Mouse (Mus musculus) naive thymus-derived CD4-positive, alpha-beta T cell, adult 2 months (primary cell): ENCODE data around the gene Tmf1.

Experiments used
- DNase-seq: peaks from one replicate; pipeline ENCODE4 v3.0.0-alpha.2; 2011; ENCODE audit warnings: low read depth

The Tmf1 gene

GRCm38 (mm10) chr6:97202477-97202876, 23.6 kb upstream of the Tmf1 start:
- no peak for DNase-seq

DNA sequence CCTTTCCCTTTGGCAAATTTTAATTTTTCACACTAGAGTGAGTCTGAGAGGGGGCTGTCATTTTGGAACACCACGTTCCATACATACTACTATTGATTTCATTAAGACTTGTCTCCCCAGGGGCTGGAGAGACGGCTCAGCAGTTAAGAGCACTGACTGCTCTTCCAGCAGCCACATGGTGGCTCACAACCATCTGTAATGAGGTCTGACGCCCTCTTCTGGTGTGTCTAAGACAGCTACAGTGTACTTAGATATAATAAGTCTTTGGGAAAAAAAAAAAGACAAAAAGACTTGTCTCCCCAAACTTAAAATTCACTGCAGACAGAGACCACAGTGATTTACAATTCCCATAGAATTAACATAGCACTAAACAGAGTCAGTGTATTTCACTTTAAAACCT, 21.5 kb upstream of the Tmf1 start:
- DNase-seq, result no peak

- DNase-seq, result no peak
These were observed 476 bp upstream of the Tmf1 start for GRCm38 (mm10) chr6:97179367-97179828.

GRCm38 (mm10) chr6:97175716-97176115, 3.2 kb downstream of the Tmf1 start:
- DNase-seq, result no peak

- peak; percentile 47 for DNase-seq
These were observed 28.8 kb downstream of the Tmf1 start for GRCm38 (mm10) chr6:97150156-97150555.

- DNase-seq, result no peak
These were observed 29.2 kb downstream of the Tmf1 start for GRCm38 (mm10) chr6:97149721-97150120.

DNA sequence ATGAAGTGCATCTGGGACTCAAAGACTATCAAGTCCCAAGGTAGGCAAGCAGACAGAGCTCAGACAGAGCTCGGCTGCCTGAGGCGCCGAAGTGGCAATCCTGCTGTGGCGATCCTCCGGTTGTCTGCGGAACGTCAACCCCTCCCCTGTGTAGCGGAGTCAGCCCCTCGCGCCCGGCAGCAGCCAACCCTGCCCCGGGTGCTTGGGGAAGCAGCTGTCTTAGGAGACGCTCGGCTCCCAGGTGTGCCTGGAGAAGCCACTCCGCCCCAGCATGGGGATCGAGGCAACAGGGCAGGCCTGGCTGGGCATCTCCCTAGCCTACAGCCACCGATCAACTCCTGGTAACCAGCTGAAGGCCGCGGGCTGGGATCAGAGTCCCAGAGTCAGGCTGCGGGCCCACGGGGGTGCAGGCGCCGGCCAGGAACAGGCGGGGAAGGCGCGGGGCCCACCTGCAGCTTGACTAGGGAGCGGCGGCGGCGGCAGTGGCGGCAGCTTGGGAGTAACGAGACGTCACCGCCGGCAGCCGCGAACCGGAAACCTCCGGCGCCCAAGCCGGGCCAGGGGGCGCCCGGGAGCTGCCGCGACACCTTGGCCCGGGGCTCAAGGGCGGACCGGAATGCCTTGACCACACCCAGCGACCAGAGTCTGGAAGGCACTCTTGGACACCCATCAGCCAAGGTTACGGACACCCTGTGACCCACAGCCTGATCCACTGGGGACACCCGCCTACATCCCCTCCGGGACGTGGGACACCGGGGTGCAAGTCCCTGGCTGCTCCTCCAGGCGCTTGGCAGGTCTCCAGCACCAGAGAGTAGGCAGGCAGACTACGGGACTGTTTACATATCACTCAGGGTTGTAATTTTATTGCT, 30.3 kb downstream of the Tmf1 start, which contains the start of gene Eogt:
TSS of gene Eogt (minus strand) at position 800 of the 869 bp plus-strand sequence.
- DNase-seq, result peak; percentile 84

DNA sequence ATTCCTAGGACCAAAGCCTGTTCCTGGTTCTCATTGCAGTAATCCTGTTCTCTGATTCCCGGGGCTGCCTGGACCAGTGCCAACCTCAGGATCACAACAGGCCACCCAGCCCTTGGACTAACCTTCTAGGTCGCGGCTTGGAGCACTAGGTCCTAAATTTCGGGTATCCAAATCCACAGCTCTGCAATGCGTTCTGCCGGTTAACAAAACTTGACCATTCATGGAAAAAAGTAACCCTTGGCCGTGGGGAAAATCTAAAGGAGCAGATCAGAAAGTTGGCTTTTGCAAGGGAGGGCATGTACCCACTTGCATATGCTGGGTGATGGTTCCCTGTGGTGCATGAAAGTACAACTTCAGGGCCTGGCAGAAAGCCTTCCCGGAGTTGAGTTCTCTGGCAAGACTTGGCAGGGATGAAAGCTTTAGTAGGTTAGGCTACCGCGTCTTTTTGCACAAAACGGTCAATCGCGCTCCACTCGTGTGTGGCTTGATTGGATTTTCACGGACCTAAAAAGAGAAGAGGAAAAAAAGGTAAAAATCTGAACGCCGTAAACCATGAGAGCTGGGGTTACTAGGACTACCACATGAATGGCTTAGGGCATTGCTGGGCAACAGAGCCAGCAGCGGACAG, 31.1 kb downstream of the Tmf1 start:
- no peak for DNase-seq

DNA sequence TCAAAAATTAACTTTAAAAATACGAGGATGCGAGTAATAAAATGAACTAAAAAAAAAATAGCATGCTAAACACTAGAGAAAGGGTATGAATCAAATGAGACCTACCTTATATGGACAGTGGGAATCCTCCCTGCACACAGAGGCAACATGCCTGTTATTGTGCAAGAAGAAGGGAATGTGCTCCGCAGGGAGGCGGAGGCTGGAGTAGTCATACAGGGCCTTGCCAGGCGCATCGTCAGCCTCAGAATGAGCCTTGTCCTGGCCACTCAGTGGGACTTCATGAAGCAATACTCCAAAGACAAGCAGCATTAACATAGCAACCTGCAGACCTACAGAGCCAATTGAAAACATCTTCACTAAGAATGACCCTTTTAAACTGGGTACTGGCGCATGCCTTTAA, 33.8 kb downstream of the Tmf1 start:
- no peak for DNase-seq

- DNase-seq, result no peak
These were observed 34.6 kb downstream of the Tmf1 start for GRCm38 (mm10) chr6:97144359-97144758.

GRCm38 (mm10) chr6:97142611-97143010, 36.3 kb downstream of the Tmf1 start:
- no peak for DNase-seq

- no peak for DNase-seq
These were observed 37.1 kb downstream of the Tmf1 start for GRCm38 (mm10) chr6:97141811-97142210.

- DNase-seq, result no peak
These were observed 46.1 kb downstream of the Tmf1 start for GRCm38 (mm10) chr6:97132707-97133303.

- DNase-seq, result no peak
These were observed 47.1 kb downstream of the Tmf1 start for GRCm38 (mm10) chr6:97131808-97132207.

GRCm38 (mm10) chr6:97130979-97131378, 47.9 kb downstream of the Tmf1 start:
- DNase-seq, result no peak

DNA sequence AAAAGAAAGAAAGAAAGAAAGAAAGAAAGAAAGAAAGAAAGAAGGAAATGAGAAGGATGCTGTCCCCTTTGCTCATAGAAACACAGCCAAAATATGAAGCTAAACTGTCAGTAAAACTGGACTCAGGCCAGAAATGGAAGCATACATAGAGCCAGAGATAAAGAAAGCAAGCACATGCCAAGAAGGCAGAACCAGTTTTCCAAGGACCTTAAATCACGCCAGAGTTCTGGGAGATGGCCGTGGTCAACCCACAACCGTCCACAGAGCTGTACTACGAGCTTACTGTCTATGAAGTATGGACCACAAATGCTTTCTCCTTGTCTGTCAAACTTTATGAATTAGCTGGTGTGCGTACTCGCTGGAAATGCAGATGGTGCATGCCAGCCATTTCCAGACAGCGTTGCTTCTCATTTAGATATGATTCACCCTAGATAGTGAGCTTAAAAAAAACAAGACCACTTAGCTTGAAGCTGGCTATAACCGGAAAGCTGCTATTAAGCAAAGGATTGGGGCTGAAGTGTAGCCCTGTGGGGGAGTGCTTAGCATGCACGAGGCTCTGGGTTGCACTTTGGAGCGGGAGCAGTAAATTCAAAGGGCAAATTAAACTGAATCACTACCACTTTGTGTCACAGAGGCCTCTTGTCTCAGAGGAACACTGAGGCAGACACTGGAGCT, 54.4 kb downstream of the Tmf1 start:
- no peak for DNase-seq

DNA sequence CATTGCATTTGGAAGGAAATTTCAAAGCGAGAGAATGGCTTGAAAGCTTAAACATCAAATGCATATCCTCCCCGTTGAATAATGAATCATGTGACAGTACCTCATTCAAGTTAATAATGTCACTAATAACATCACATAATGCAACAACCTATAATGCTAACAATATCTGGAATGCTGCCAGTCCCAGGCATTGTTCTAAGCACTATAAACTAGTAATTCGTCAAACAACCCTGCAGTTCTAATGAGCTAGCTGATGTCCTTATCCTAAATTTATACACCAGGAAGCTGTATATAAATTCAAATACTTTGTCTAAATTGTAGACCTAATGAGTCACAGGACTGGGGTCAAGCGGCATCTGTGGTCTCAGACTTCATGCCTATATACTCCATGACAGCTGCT, 58.0 kb downstream of the Tmf1 start:
- no peak for DNase-seq

DNA sequence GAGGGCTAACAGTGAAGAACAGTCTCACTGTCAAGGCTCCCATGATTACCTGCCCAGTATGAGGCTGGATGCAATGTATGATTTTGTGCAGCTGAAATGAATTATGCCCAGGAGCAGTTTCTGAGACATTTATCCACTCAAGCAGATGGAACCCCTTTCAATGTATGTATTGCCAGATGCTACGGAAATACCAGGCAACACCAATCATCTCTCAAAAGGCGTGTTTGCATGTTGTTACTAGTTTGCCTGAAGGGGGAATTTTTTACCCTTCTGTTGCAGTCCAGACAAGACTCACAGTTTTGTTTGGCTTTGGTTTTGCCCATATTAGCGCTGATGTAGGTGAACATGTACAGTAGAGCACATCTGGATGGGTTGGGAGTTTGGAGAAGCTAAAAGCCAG, 60.6 kb downstream of the Tmf1 start:
- DNase-seq, result no peak

GRCm38 (mm10) chr6:97116896-97117295, 62.0 kb downstream of the Tmf1 start:
- DNase-seq, result no peak

DNA sequence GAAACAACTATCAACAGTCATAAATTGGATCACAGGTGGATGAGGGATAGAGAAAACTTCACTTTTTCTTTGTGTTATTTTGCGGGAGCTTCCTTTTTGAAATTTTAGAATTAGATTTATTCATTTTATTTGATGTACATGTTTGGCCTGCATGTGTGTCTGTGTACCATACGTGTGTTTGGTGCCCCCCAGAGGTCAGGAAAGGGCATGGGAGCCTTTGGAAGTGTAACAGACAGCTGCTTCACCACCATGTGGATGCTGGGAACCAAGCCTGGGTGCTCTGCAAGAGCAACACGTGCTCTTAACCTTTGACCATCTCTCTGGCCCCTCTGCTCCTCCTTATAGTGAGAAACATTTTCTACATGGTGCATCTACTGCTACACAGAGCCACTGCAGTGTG, 64.1 kb downstream of the Tmf1 start:
- DNase-seq, result no peak

DNA sequence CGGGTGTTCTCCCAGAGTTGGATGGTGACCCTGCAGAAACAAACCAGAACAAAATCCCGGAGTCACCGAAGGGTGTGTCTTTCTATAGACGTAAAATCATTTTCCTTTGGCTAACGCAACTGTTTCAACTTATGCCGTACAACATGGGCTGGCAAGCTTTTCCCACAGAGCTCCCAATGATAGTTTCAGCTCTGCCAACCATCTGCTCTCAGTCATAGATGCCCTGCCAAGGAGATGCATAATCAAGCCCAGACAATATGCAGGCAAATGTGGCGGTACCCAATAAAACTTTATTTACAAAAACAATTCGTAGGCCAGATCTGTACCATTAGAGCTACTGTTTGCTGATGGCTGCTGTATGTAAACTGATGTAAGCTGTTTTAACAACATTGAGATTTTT, 66.7 kb downstream of the Tmf1 start:
- no peak for DNase-seq

DNA sequence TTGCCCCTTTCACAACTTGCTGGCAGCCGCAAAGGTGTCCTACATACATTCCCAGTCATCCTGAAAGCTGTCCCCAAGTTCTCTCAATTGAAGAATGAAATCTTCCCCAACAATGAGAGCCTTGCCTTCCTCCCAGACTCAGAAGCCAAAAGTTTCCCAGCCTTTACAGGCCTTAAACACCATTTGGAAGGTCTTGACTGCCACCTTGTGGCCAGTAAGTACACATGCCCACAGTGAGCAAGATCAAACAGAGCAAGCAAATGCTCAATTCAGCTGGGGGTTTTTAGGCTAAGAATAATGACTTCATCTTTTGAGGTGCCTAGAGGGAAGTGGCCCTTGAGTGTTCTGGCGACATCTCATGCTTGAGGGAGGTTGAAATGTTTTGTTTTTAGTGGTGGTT, 72.1 kb downstream of the Tmf1 start:
- peak; percentile 72 for DNase-seq
